In genomic region chr6:127945725-127946124, GRCm38 (mm10) we compare ENCODE assay signal across 9 mouse cellular contexts. TPM values are rescaled to one million over a fixed set of nuclear protein-coding genes. Genes with fewer than 3 reads are reported as not detected.
DNase-seq lines count a peak whose midpoint lies in the region; ATAC-seq and TF ChIP-seq lines count a peak whose summit lies in the region.
"Had no signal": no experiment of that assay in that cellular context is flagged by ENCODE, and none has a peak within 500 bp of the region (broad histone marks: within the 10 kb centered on the region; RNA-seq: fewer than 3 reads in every experiment).

No protein-coding gene starts in this region.

- TF ChIP-seq CTCF in heart, postnatal 0 days (IDR thresholded peaks at IDR 0.05; ENCODE audit: low read depth): peak; percentile 94

- H3K4me3 ChIP-seq in ES-E14 (ENCODE audit: insufficient read depth in 1 of 2, low read depth in 1 of 2, low read length in 2 of 2, poor library complexity in 1 of 2, severe bottlenecking in 1 of 2): no peak overlapping the region
- no peak overlapping the region for H3K4me3 ChIP-seq in heart, postnatal 0 days (ENCODE audit: low read depth, low read length)
- no peak overlapping the region for H3K4me3 ChIP-seq in liver, embryonic 13.5 days (replicated peaks)
- H3K4me3 ChIP-seq in neural tube, embryonic 15.5 days (replicated peaks): no peak overlapping the region
- H3K4me3 ChIP-seq: limb, embryonic 13.5 days had no signal

- no peaks in the 10 kb centered on the region for H3K9me3 ChIP-seq in ES-E14 (ENCODE audit: control insufficient read depth, insufficient read depth, low read depth, low read length)
- H3K9me3 ChIP-seq in heart, postnatal 0 days (replicated peaks; ENCODE audit: control insufficient read depth, low read length): no peaks in the 10 kb centered on the region
- H3K9me3 ChIP-seq in liver, embryonic 13.5 days (replicated peaks): no peaks in the 10 kb centered on the region
- no peaks in the 10 kb centered on the region for H3K9me3 ChIP-seq in neural tube, embryonic 15.5 days (replicated peaks)
- H3K9me3 ChIP-seq: limb, embryonic 13.5 days had no signal

- no peak for TF ChIP-seq EP300 in heart, postnatal 0 days (IDR thresholded peaks at IDR 0.05; ENCODE audit: low read depth)

- in situ Hi-C loops in ES-E14 (cut with MboI; ENCODE audit: low sequenced_read_pairs in 2 of 2, unreplicated experiment in 2 of 2): no loop called here

- 0 out of 2 replicates have a peak, but pooled peaks have one; percentile 43 for ATAC-seq in erythroid progenitor cell, adult 5-6 weeks (replicated peaks; ENCODE audit: low FRiP score, poor library complexity, severe bottlenecking)
- peak; percentile 78 for ATAC-seq in heart, postnatal 0 days (ENCODE audit: insufficient read depth, low read depth)
- no peak for ATAC-seq in liver, embryonic 13.5 days (ENCODE audit: low read depth)
- ATAC-seq in neural tube, embryonic 15.5 days (ENCODE audit: low FRiP score): peak; percentile 86

- WGBS in heart, postnatal 0 days: 50% methylated on average over 9 of the region's 9 CpGs
- WGBS in liver, embryonic 13.5 days (ENCODE audit: insufficient replicate concordance): 56% methylated on average over 9 of the region's 9 CpGs
- 57% methylated on average over 9 of the region's 9 CpGs for WGBS in neural tube, embryonic 15.5 days

- H3K9ac ChIP-seq in ES-E14 (ENCODE audit: insufficient read depth, low read depth, low read length, poor library complexity, severe bottlenecking): no peak overlapping the region
- no peak overlapping the region for H3K9ac ChIP-seq in heart, postnatal 0 days (replicated peaks; ENCODE audit: low read depth, low read length)
- H3K9ac ChIP-seq in liver, embryonic 13.5 days: no peak overlapping the region
- no peak overlapping the region for H3K9ac ChIP-seq in neural tube, embryonic 15.5 days (replicated peaks)
- H3K9ac ChIP-seq: limb, embryonic 13.5 days had no signal

- H3K27ac ChIP-seq in ES-E14 (ENCODE audit: insufficient read depth, low read depth, low read length, poor library complexity, severe bottlenecking): no peak overlapping the region
- no peak overlapping the region for H3K27ac ChIP-seq in heart, postnatal 0 days (ENCODE audit: low read depth)
- no peak overlapping the region for H3K27ac ChIP-seq in liver, embryonic 13.5 days
- no peak overlapping the region for H3K27ac ChIP-seq in neural tube, embryonic 15.5 days (replicated peaks)
- H3K27ac ChIP-seq: limb, embryonic 13.5 days had no signal

- no peaks in the 10 kb centered on the region for H3K36me3 ChIP-seq in ES-E14 (ENCODE audit: control insufficient read depth, insufficient read depth, low read length, poor library complexity, severe bottlenecking)
- no peaks in the 10 kb centered on the region for H3K36me3 ChIP-seq in heart, postnatal 0 days (replicated peaks; ENCODE audit: control insufficient read depth, insufficient read depth, low read length)
- H3K36me3 ChIP-seq in liver, embryonic 13.5 days: no peaks in the 10 kb centered on the region
- no peaks in the 10 kb centered on the region for H3K36me3 ChIP-seq in neural tube, embryonic 15.5 days

- H3K27me3 ChIP-seq in heart, postnatal 0 days (ENCODE audit: control insufficient read depth, insufficient read depth, low read length): 0 out of 2 replicates have a peak, but pooled peaks cover 4% of the 10 kb centered on the region
- no peaks in the 10 kb centered on the region for H3K27me3 ChIP-seq in liver, embryonic 13.5 days
- H3K27me3 ChIP-seq in neural tube, embryonic 15.5 days (replicated peaks): no peaks in the 10 kb centered on the region
- H3K27me3 ChIP-seq: limb, embryonic 13.5 days had no signal

- DNase-seq in ES-E14 (ENCODE audit: low read depth, low spot score): peak; percentile 66
- DNase-seq in c-Kit-negative CD71-positive TER-119-positive erythroid progenitor cells, embryonic 14.5 days (ENCODE audit: low read depth, low spot score): peak; percentile 21
- DNase-seq in heart, postnatal 0 days (ENCODE audit: low spot score): peak; percentile 74
- peak; percentile 73 for DNase-seq in kidney, postnatal 14 days
- peak; percentile 13 for DNase-seq in liver, embryonic 13.5 days
- DNase-seq in thymus, postnatal 14 days: peak; percentile 53

- H3K4me2 ChIP-seq in heart, postnatal 0 days (ENCODE audit: low read depth, low read length): no peak overlapping the region
- no peak overlapping the region for H3K4me2 ChIP-seq in liver, embryonic 13.5 days
- no peak overlapping the region for H3K4me2 ChIP-seq in neural tube, embryonic 15.5 days
- H3K4me2 ChIP-seq: limb, embryonic 13.5 days had no signal

- H3K4me1 ChIP-seq in ES-E14 (ENCODE audit: control insufficient read depth in 2 of 2, insufficient read depth in 2 of 2, low read length in 2 of 2, poor library complexity in 1 of 2): no peaks in the 10 kb centered on the region
- H3K4me1 ChIP-seq in heart, postnatal 0 days (ENCODE audit: control insufficient read depth, insufficient read depth): no peaks in the 10 kb centered on the region
- H3K4me1 ChIP-seq in liver, embryonic 13.5 days (replicated peaks): no peaks in the 10 kb centered on the region
- no peaks in the 10 kb centered on the region for H3K4me1 ChIP-seq in neural tube, embryonic 15.5 days
- H3K4me1 ChIP-seq: limb, embryonic 13.5 days had no signal

TF ChIP-seq in ES-E14, 5 proteins besides CTCF, POLR2A, EP300 and RAD21:
- TF ChIP-seq MAFK (IDR thresholded peaks at IDR 0.05; ENCODE audit: insufficient read depth, low read depth, low read length) (no peak), ZC3H11A (IDR thresholded peaks at IDR 0.05; ENCODE audit: borderline replicate concordance, low read depth, low read length) (peak; percentile 71; the same call in 1 of the 2 replicates), CHD2 (IDR thresholded peaks at IDR 0.05; ENCODE audit: low read depth, low read length) (no peak)

RNA-seq across cellular contexts. Expression of gene Tspan11, which starts 58.3 kb away (rescaled TPM):
- total RNA-seq in ES-E14 (2012; rRNA removed): 0.11 and 0.13 TPM in 2 replicates
- total RNA-seq in erythroid progenitor cell, adult 5-6 weeks (2015; ENCODE audit: low replicate concordance): not detected in 2 replicates
- not detected in 2 replicates for total RNA-seq in erythroid progenitor cell, adult 5-6 weeks (2017; ENCODE audit: low replicate concordance)
- 1.5 and 2.5 TPM in 2 replicates for total RNA-seq in heart, postnatal 0 days (2014; rRNA removed; ENCODE audit: low replicate concordance)
- polyA plus RNA-seq in heart, postnatal 0 days (2015; fragmentation: Nextera tagmentation; extraction: Ambion mirVana): 1.7 and 2.3 TPM in 2 replicates
- 0.17 and 0.21 TPM in 2 replicates for polyA plus RNA-seq in liver, embryonic 13.5 days (2015; fragmentation: Nextera tagmentation; extraction: Ambion mirVana)
- 3.7 and 4.5 TPM in 2 replicates for polyA plus RNA-seq in neural tube, embryonic 15.5 days (2015; fragmentation: Nextera tagmentation; extraction: Ambion mirVana)

Comparison
In these comparisons a context has a peak if more than half of its experiments do, and no peak if none do; other contexts are left out.
1. DNase-seq: peak in every context shown above with its lines; median percentile 74 in heart, postnatal 0 days; 73 in kidney, postnatal 14 days; 66 in ES-E14; 53 in thymus, postnatal 14 days; 21 in c-Kit-negative CD71-positive TER-119-positive erythroid progenitor cells, embryonic 14.5 days; 13 in liver, embryonic 13.5 days.